Mouse (Mus musculus) thymus, adult 18-20 months (tissue): ENCODE data around the gene Med27.
"Not testable (repeated sequence)": the region's sequence is repeated elsewhere in the genome, so short reads cannot be mapped to it uniquely, and the experiment has no call there.

ENCODE experiments used
- DNase-seq, 2 experiments: peaks; one replicate each; pipeline ENCODE4 v3.0.0; 2022; ENCODE audit warnings: mixed read lengths in 2 of 2

Gene Med27

GRCm38 (mm10) chr2:29523918-29524811, 177.5 kb downstream of the Med27 start:
- no peak for DNase-seq

- no peak for DNase-seq
These were observed 178.7 kb downstream of the Med27 start for GRCm38 (mm10) chr2:29525273-29525805.

GRCm38 (mm10) chr2:29526266-29526665, 179.6 kb downstream of the Med27 start:
- no peak for DNase-seq

GRCm38 (mm10) chr2:29527480-29527879, 180.9 kb downstream of the Med27 start:
- DNase-seq: not testable (repeated sequence)

DNA sequence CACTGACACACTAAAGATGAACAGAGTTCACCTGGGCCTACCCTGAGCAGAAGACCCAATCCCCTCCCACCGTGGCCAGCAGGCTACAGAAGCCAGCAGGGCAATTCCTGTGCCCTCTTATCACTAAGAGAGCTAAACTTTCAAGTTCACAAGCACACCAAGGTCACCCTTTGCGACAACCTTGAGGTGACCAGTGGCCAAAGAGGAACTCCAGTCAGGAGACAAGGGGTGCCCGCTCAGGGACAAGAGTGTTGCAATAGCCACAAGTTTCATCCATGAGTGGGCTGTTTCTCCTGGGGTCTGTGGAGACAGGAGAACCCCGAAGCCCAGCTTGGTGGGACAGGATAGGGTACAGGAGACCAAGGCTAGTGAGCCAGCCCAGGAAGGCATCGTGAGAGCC, 182.2 kb downstream of the Med27 start:
- DNase-seq: no peak

DNA sequence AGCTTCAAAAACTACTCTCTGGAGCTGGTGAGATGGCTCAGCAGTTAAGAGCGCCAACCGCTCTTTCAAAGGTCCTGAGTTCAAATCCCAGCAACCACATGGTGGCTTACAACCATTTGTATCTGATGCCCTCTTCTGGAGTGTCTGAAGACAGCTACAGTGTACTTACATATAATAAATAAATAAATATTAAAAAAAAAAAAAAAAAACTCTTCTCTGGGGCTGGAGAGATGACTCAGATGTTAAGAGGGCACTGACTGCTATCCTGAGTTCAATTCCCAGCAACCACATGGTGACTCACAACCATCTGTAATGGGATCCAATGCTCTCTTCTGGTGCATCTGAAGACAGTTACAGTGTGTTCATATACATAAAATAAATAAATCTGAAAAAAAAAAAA, 183.2 kb downstream of the Med27 start:
- not testable (repeated sequence) for DNase-seq

DNA sequence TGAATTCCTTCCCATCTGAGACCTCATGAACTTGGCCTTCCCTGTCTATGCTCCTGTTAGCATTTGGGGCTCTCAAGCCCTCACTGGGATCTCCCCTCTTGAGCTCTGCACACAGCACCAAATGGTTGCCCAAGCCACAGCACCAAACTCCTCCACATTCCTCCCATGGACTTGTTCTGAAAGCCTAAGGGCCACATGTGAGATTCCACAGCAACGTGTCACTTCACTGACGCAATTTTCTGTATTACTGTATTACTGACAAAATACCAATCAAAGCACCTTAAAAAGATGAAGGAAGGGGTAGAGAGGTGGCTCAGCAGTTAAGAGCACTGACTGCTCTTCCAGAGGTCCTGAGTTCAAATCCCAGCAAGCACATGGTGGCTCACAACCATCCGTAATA, 185.6 kb downstream of the Med27 start:
- no peak for DNase-seq

DNA sequence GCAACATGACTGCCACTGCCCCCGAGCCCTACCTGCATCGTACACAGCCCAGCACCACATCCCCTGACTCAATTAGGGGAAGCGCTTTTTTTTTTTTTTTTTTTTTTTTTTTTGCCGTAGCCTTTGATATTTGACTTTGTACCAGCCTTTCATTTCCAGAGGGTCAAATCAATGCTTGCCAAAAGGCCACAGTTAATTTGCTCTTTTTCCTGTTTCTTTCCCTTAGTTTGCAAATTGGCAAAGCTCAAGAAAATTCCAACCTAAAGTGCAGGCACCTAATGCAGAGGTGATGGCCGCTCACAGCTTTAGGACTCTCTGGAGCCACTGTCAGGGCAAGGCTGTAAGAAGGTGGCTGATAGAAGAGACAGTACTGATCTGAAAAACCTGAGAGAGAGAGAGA, 186.3 kb downstream of the Med27 start:
- DNase-seq: no peak

- no peak for DNase-seq
These were observed 189.1 kb downstream of the Med27 start for GRCm38 (mm10) chr2:29535566-29536244.

GRCm38 (mm10) chr2:29536481-29536880, 189.9 kb downstream of the Med27 start:
- DNase-seq: no peak

DNA sequence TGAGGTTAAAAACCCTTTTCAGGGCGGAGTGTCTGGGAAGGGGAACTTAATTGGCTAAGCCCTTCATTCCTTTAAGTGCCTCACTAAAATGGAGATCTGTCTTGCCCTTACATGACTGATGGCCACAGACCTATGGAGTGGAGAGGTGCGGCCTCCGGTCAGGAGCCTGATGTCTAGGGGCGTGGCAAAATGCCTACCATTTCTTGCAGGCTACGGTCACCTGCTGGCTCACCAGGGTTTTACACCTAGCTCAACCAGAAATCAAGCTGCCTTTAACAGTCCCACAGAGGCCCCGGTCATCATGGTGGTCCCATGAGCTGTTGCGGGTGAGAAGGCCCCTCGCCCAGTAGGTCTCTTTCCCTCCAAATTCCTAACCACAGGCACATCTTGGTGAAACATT, 190.7 kb downstream of the Med27 start:
- DNase-seq: no peak

DNA sequence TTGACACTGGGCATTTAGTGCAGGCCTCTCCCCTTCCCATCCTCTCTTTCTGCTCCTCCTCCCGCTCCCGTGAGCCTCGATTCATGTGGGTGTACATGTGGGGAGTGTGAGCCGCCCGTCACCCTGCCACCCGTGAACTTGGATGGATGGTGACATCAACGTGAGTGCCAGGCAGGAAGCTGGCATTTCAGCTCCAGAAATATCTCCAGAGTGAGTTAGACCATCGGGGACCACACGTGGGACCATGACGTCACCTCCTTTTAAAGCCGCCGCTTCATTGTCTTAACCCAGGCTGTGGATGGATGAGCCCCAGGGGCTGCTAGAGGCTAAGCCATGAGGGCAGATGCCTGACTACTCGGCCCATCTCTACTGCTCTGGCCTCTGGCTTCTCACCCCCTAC, 195.4 kb downstream of the Med27 start:
- DNase-seq: no peak

DNA sequence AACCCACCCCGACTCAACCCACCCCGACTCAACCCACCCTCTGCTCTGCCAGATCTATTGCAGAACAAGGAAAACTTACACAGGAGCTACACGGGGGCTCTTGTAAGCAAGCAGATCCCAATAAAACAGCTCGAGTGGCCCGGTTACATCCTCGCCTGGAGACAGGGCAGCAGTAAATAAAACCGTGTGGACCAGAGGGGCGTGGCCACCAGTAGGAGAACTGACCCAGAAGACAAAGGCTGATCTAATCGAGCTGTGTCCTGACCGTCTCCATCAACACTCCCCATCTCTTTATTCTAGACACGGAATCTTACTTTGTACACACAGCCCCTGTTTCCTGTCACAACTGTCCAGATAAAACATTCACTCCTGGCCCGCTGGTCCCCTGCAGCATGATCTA, 200.0 kb downstream of the Med27 start:
- no peak for DNase-seq

DNA sequence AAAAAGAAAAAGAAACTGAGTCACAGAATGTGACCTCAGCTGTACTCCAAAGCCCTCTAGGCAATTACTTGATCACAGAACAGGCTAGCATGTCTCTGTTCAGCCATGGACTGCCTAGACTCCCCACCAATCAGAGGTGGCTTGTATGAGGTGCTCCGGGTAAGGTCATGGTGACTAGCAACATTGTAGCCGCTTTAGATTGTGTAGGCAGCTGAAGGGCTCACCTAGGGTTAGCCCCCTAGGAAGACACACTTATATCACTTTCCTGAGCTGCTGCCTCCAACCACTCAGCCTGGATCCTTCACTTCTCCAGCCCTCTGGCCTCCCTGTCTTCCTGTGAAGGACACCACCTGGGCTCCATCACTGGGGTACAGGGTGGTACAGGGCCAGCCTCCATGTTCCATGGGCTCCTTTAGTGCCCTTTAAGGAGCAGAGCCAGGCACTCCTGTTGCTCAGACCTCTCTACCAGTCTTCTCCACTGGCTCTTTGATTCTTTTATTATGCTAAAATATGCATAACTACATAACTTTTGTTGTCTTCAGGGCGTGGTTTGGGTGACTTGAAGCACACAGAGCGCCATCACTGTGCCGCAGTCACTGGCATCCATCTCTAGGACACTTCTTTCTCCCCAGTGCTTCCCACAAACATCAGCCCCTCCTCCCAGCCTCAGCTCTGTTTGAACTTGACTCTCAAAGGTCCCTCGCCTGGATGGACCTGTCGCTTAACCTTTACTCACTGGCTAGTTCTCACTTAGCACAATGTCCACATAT, 205.4 kb downstream of the Med27 start:
- DNase-seq: no peak

DNA sequence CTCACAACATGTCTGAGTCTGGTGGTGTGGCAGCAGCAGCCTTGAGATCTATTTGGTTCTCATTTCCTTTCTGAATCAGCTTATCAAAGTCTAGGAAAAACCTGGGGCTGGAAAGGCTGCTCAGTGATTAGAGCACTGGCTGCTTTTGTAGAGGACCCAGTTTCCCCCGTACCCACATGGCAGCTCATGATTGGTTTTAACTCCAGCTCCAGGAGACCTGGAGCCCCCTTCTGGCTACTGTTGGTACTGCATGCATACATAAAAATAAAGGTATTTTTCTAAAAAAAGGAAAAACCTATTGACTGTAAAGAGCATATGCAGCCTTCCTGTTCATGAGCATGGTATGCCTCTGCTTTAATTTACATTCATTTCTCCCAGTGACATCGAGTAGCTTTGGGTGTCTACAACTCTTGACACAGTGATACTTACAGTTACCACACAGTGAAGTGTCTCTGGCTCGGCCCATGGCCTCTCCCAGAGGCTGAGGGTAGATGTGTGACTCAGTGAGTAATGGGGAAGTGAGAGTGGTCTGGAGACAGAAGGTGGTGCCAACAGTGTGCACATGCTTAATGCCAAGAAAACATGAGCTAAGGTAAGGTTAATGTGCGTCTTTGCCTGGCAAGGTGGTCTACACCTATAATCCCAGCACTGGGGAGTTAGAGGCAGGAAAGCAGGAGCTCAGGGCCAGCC, 207.5 kb downstream of the Med27 start:
- DNase-seq: no peak

GRCm38 (mm10) chr2:29558561-29558960, 211.9 kb downstream of the Med27 start:
- DNase-seq: no peak

- DNase-seq: no peak
These were observed 213.3 kb downstream of the Med27 start for GRCm38 (mm10) chr2:29559955-29560354.

DNA sequence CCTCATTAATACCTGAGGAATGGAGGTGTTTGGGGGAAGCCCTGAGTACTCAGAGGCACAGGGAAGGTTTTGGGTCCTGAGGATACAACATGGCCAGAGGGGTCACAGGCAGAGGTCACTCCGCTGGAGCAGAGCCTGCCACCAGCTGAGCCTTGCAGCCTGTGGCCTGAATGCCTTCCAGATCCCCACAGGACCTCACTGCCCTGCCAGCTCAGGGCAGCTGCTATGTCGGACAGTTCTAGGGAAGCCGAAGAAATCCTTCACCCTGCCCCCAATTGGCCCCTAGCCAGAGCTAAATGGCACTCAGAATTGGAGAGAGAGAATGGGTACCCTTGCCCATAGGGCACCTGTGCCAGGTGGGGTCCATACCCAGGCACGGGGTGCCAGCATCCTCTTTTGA, 214.8 kb downstream of the Med27 start:
- DNase-seq: no peak

DNA sequence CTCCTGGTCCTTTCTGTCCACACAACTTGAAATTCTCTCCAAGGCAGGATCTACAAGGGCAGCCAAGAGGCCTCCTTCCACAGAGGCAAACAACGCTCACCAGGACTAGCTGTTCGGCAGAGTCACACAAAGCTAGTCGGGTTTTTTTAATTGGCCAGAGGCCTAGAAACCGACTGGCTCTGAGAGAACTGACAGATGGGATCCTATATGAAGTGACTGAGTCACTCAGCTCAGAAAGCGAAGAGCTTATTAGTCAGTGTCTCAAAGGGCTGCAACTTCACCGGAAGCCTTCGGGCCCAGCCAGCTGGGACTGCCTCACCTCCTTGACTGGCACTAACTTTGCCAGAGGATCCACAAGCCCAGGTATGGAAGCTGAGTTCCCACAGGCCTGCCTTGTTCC, 217.4 kb downstream of the Med27 start:
- no peak for DNase-seq

- DNase-seq: no peak
These were observed 219.2 kb downstream of the Med27 start for GRCm38 (mm10) chr2:29565570-29566433.

- no peak for DNase-seq
These were observed 225.5 kb downstream of the Med27 start for GRCm38 (mm10) chr2:29571921-29572700.
